Mouse (Mus musculus): ENCODE results near the gene Kcnh8. TPM values are rescaled to one million over a fixed set of nuclear protein-coding genes. Genes with fewer than 3 reads are reported as not detected.

The Kcnh8 gene
- polyA plus RNA-seq, 1 experiment from 2014 or later: 0.40 TPM

- 85% methylated on average over 2 of the region's 2 CpGs for WGBS
- no peak overlapping the region for H3K9ac ChIP-seq
- no peaks in the 10 kb centered on the region for H3K27me3 ChIP-seq (replicated peaks)
- no peaks in the 10 kb centered on the region for H3K4me1 ChIP-seq (replicated peaks)
- no peaks in the 10 kb centered on the region for H3K36me3 ChIP-seq
- no peak overlapping the region for H3K27ac ChIP-seq
- H3K4me2 ChIP-seq (replicated peaks): no peak overlapping the region
- no peaks in the 10 kb centered on the region for H3K9me3 ChIP-seq
- H3K4me3 ChIP-seq (replicated peaks): no peak overlapping the region
- no peak for ATAC-seq
Measured at GRCm38 (mm10) chr17:52880051-52880450, 277.5 kb downstream of the Kcnh8 start.

DNA sequence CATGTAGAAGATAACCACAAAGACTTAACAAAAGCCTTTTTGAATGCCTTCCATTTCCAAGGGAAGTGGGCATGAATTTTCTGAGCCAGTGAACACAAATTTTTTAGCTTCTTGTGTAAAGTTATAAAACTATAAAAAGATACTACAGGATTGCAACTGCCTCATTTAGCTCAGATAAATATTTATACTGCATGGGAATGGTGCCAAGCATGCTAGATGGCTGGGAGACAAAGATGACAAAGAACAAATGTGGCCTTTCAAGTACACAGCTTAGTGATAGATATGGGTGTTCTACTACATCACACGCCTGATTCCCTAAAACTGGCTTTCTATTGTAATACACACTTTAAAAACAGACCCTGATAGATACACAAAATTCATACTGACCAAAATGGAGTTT lies 282.7 kb downstream of the Kcnh8 start:
- no peak overlapping the region for H3K27ac ChIP-seq
- H3K4me1 ChIP-seq (replicated peaks): no peaks in the 10 kb centered on the region
- no peak overlapping the region for H3K9ac ChIP-seq
- no peak for ATAC-seq
- H3K4me3 ChIP-seq (replicated peaks): no peak overlapping the region
- no peak overlapping the region for H3K4me2 ChIP-seq (replicated peaks)
- H3K27me3 ChIP-seq (replicated peaks): no peaks in the 10 kb centered on the region
- 45% methylated on average over 1 of the region's 1 CpGs for WGBS
- no peaks in the 10 kb centered on the region for H3K9me3 ChIP-seq
- no peaks in the 10 kb centered on the region for H3K36me3 ChIP-seq

GRCm38 (mm10) chr17:52920519-52921106 lies 318.1 kb downstream of the Kcnh8 start:
- Histone ChIP-seq H3K27ac (no peak overlapping the region), H3K36me3 (no peaks in the 10 kb centered on the region), H3K4me3 (replicated peaks) (no peak overlapping the region), H3K9me3 (no peaks in the 10 kb centered on the region), H3K4me1 (replicated peaks) (no peaks in the 10 kb centered on the region), H3K4me2 (replicated peaks) (no peak overlapping the region), H3K27me3 (replicated peaks) (no peaks in the 10 kb centered on the region), H3K9ac (no peak overlapping the region)
- no peak for ATAC-seq
- 72% methylated on average over 3 of the region's 3 CpGs for WGBS

- H3K9ac ChIP-seq: no peak overlapping the region
- no peak overlapping the region for H3K4me3 ChIP-seq (replicated peaks)
- no peak overlapping the region for H3K4me2 ChIP-seq (replicated peaks)
- H3K4me1 ChIP-seq (replicated peaks): no peaks in the 10 kb centered on the region
- no peak overlapping the region for H3K27ac ChIP-seq
- no peak for ATAC-seq
- no peaks in the 10 kb centered on the region for H3K36me3 ChIP-seq
- no peaks in the 10 kb centered on the region for H3K9me3 ChIP-seq
- H3K27me3 ChIP-seq (replicated peaks): no peaks in the 10 kb centered on the region
Measured at GRCm38 (mm10) chr17:52943966-52944365, 341.5 kb downstream of the Kcnh8 start.

GRCm38 (mm10) chr17:52972735-52973134 lies 370.2 kb downstream of the Kcnh8 start:
- Histone ChIP-seq H3K4me1 (replicated peaks) (no peaks in the 10 kb centered on the region), H3K9me3 (no peaks in the 10 kb centered on the region), H3K36me3 (no peaks in the 10 kb centered on the region), H3K27ac (no peak overlapping the region), H3K4me2 (replicated peaks) (no peak overlapping the region), H3K4me3 (replicated peaks) (no peak overlapping the region), H3K9ac (no peak overlapping the region), H3K27me3 (replicated peaks) (no peaks in the 10 kb centered on the region)
- WGBS: 88% methylated on average over 1 of the region's 1 CpGs
- ATAC-seq: no peak

DNA sequence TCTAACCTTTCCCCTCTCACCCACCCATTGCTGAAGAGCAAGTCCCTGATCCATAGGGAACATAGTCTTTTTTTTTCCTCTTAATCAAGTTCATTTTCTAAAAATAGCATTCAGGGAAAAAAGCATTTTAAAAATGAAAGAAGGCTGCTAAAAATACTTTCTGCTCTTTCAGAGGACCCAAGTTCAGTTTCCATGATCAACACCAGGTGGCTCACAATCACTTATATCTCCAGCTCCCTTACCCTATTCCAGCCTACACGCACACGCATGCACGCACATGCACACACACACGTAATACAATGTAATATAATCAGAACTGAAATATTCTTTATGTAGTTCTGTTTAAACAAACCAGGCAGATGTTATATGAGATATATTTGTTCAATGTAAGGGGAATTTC lies 378.4 kb downstream of the Kcnh8 start:
- no peaks in the 10 kb centered on the region for H3K36me3 ChIP-seq
- H3K4me3 ChIP-seq (replicated peaks): no peak overlapping the region
- H3K27me3 ChIP-seq (replicated peaks): no peaks in the 10 kb centered on the region
- no peak overlapping the region for H3K9ac ChIP-seq
- no peaks in the 10 kb centered on the region for H3K9me3 ChIP-seq
- no peak for ATAC-seq
- no peaks in the 10 kb centered on the region for H3K4me1 ChIP-seq (replicated peaks)
- H3K27ac ChIP-seq: no peak overlapping the region
- WGBS: 92% methylated on average over 4 of the region's 4 CpGs
- H3K4me2 ChIP-seq (replicated peaks): no peak overlapping the region
